Mouse (Mus musculus) natural killer cell, adult 2 months (primary cell): ENCODE measurements around the gene Ccdc92.

ENCODE experiments used
- DNase-seq, 2 experiments: peaks; one replicate each; pipeline ENCODE4 v3.0.0; 2022; ENCODE audit warnings: low spot score in 2 of 2

Ccdc92 gene

GRCm38 (mm10) chr5:124860013-124860412, 2.2 kb downstream of the Ccdc92 start:
- no peak for DNase-seq

GRCm38 (mm10) chr5:124854202-124854601, 8.0 kb downstream of the Ccdc92 start:
- no peak for DNase-seq

DNA sequence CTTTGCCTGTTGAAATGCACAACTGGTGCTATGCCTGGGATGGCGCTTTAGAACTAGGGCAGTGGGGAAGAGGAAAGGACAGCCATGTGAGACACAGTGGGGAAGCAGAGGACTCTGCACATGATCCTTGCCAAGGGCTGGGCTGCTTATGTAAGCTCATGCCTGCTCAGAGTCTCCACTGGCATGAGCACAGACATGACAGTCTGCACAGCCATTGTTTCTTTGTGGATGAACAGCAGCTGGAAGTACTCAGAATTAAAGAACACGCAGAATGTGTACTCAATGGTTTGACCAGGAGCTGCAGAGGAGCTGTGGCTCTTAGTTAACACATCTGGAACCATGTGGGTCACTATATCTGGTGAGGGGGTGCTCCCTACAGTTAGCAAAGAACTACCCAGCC, 9.1 kb downstream of the Ccdc92 start:
- no peak for DNase-seq

DNA sequence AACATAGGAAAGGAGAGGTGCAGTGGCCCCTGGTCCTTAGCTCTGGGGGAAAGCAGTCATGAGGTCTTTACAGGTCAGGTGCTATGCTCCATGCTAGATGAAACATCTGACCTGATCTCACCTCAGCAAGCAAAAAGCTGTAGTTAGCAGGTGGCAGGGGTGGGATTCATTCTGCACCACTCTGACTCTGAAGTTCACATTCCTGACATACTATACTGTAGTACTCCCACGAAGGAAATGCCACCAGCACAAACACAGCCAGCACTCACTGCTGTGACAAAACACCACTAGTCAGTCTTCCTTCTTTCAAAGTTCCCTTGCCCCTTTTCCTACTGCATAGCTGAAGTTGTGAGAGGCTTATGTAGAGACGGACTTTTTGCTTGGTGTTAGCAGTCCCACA, 9.9 kb downstream of the Ccdc92 start:
- DNase-seq = no peak

- no peak for DNase-seq
Observed at GRCm38 (mm10) chr5:124851572-124851971, 10.7 kb downstream of the Ccdc92 start.

DNA sequence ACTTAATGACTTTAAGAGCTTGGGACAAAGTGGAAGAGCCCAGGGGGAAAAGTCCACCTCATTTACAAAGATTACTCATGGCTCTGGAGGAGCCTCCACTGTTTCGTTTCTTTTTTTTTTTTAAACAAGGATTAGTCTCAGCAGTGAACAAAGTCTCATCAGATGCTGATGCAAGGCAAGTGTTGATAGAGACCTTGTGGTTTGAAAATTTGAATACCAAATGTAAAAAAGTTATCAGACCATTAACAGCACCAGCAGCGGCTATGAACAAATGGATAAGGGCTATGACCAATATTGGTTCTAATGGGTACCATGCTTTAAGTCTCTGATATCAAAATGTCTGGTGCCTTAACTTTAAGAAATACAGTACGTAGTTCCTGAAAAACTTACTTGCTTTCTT, 13.2 kb downstream of the Ccdc92 start:
- no peak for DNase-seq

- DNase-seq = no peak
Observed at GRCm38 (mm10) chr5:124847014-124847413, 15.2 kb downstream of the Ccdc92 start.

- no peak for DNase-seq
Observed at GRCm38 (mm10) chr5:124844929-124845328, 17.3 kb downstream of the Ccdc92 start.

DNA sequence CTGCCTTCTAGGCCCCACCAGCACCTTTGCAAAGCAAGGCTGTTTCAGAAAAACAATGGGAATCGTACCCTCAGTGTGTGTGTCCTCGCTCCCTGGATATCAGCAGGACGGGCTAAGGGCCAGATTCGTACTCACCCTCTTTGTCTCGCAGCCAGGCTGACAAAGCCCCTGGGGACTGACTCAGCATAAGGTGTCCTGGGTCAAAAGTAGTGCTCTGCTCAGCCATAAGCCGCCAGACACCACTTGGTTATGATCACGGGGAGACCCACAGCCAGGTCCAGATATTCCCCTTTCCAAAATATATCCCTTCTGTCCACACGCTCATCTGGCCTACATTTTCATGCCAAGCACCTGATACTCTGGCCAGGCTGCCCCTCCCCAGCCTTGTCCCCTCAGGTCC, 18.8 kb downstream of the Ccdc92 start:
- DNase-seq = no peak

DNA sequence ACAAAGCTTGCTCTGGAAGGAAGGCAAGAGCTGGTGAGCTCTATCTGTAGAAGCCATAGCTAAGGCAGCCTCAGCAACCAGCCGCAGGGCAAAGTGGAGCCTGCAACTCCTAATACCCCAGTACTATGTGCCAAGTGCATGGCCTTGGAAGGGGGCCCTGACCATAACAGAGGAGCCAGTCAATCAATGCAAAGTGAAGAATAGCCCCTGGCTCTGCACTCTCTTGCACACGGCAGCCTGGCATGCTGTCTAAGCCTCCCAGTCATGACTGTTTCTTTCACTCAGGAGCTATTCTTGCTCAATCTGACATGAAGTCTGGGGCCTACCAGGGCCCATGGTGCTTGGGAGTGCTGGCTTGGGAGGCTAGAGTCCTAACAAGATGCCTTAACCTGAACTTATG, 21.6 kb downstream of the Ccdc92 start:
- DNase-seq = no peak

DNA sequence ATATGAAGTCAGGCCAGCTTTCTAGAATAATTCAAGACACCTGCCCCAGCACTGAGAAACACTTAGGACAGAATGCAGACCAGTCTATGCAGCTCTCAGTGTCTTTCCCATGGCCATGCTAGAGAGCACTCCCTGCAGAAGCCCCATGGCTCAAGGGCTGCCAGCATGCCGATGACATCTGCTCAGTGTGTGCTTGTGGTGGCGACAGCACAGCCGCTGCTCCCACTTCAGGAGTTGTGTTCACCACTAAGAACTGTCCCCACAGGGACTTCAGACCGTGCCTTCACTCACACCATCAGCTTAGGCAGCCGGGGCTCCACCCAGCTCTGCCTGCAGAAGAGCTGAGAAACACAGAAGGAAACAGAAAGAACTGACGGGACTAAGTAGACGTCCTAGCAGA, 22.0 kb downstream of the Ccdc92 start:
- DNase-seq = no peak

DNA sequence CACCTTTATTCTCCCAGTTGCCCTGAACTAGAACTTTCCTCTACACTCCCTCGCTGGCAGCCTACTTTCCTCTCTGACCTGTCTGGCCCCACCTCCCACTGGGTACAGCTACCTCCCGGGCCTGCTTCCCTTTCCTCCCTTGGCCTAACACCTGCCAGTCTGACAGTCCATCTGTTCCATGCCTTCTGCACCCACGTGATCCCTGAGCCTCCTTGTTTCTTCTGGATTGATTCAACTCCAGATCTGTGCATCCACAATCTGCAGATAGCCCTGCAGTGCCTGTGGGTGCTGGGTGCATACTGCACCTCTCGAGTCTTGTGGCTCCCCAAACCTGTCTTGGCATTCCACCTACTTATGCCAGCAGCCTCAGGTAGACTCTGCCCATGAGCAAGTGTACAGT, 25.6 kb downstream of the Ccdc92 start:
- DNase-seq = no peak

GRCm38 (mm10) chr5:124836075-124836474, 26.1 kb downstream of the Ccdc92 start:
- DNase-seq = no peak

DNA sequence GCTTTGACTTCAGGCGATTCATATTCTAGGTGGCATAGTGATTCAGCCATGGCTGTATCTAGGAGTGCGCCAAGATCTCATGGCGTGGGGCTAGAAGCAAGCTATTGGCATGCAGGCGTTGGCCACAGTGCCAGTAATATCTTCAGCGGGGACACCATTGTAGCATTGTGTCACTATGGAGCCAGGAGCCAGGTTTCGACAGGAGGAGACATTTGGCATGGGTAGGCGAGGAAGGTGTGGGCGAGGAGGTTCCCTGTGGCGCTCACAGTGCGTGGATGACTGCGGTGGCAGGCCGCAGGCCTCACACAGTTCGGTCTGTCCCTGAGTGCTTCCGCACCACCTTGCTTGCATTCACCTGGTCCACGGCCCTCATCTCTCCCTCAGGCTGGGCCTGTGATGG, 27.0 kb downstream of the Ccdc92 start:
- no peak for DNase-seq

DNA sequence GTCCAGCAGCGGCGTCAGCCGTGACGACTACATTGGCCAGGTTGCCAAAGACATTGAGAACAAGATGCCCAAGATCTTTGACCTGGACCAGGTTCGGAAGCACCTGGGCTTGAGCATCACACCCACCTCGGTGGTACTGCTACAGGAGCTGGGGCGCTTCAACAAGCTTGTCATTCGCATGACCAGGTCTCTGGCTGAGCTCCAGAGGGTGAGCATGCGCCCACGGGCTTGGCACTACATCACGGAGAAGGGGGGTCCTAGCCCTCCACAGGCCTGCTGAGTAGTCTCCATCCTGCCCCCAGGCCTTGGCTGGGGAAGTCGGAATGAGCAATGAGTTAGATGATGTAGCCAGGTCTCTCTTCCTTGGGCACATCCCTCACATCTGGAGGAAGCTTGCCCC, 31.9 kb downstream of the Ccdc92 start:
- no peak for DNase-seq

GRCm38 (mm10) chr5:124822128-124822894, 39.9 kb downstream of the Ccdc92 start:
- DNase-seq = no peak

- DNase-seq = no peak
Observed at GRCm38 (mm10) chr5:124817050-124817449, 45.2 kb downstream of the Ccdc92 start.

DNA sequence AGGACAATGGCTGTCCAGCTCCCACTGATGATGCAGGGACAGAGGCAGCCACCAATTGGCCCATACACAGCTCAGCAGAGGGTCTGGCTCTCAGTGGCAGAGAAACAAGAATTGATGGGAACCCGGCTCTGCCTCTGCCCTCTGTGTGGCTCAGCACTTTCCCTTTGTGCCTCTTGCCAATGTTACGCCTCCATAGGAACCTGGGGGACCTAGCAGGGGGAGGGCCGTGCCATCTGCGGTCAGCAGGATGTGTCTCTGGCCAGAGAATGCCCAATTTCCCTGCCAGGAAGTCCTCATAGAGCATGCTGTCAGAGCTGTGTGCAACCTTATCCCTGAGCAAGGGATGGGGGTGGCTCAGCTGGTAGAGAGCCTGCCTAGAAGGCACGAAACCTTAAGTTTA, 47.4 kb downstream of the Ccdc92 start:
- no peak for DNase-seq

- no peak for DNase-seq
Observed at GRCm38 (mm10) chr5:124812466-124812865, 49.8 kb downstream of the Ccdc92 start.

- no peak for DNase-seq
Observed at GRCm38 (mm10) chr5:124809708-124810366, 52.4 kb downstream of the Ccdc92 start.

- DNase-seq = no peak
Observed at GRCm38 (mm10) chr5:124792112-124792511, 70.1 kb downstream of the Ccdc92 start.

DNA sequence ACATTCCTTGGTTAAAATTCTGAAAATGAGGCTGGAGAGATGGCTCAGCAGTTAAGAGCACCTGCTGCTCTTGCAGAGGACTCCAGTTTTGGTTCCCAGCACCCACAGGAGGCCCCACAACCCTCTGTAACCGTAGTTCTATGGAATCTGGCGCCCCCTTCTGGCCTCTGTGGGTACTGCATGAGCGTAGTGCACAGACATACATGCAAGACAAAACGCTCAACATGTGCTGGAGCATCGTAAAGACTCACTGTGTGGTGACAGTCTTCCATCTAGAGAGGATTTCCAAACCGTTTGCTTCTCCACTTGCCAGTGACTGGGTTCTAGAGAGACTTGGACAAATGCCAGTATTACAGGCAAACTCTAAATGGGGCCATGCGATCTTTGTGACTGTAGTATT, 76.6 kb downstream of the Ccdc92 start:
- no peak for DNase-seq
